Comparison of ENCODE assay signal across 8 mouse cellular contexts in the genomic region with DNA sequence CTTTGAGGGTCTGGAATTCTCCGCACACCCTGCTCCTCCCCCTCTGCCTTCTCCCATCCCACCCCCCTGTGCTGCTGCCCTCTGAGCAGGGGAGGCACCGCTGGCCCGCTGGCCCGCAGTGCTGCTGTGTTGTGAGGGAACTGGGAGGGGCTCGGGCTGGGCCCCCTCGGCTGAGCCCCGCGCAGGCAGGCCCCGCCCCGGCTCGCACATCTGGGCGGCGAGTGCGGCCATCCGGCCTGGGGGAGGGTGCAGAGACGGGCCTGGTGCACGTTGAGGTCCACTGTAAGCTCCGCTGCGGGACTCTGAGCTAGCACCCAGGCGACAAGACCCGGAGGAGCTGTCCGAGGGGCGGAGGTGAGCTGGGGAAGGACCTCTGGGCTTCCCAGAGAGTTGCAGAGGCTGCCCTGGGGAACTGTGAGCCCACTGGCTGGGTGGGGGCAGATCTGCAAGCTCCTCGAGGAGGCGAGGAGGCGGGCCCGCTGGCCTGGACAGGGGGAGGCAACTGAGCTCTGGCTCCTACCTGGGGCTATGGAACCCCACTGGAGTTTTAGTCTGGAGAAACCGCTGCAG. TPM values are rescaled to one million over a fixed set of nuclear protein-coding genes. Genes with fewer than 3 reads are reported as not detected.
DNase-seq lines count a peak whose midpoint lies in the region; ATAC-seq lines count a peak whose summit lies in the region.

A gene (plus strand): TSS at position 120 of the 570 bp plus-strand sequence.

- H3K4me3 ChIP-seq in erythroblast, embryonic 14.5 days (replicated peaks), result peak within 1 kb of the TSS; percentile 62
- H3K4me3 ChIP-seq in forebrain, embryonic 10.5 days, result peak within 1 kb of the TSS; percentile 65
- H3K4me3 ChIP-seq in heart, embryonic 16.5 days (ENCODE audit: low read length), result peak within 1 kb of the TSS; percentile 71
- H3K4me3 ChIP-seq in stomach, embryonic 16.5 days (replicated peaks; ENCODE audit: low read length), result peak within 1 kb of the TSS; percentile 73

- no peak for ATAC-seq in erythroblast, adult 5-6 weeks (replicated peaks; ENCODE audit: low FRiP score, poor library complexity, severe bottlenecking)
- ATAC-seq in heart, embryonic 16.5 days (replicated peaks; ENCODE audit: extremely low read depth, insufficient read depth, low FRiP score), result peak; percentile 96
- ATAC-seq in megakaryocyte, adult 5-6 weeks (ENCODE audit: poor library complexity, severe bottlenecking), result peak; percentile 43; the same call in 1 of the 2 replicates
- ATAC-seq in stomach, embryonic 16.5 days (ENCODE audit: insufficient read depth, low FRiP score), result peak; percentile 94

- H3K9me3 ChIP-seq in erythroblast, embryonic 14.5 days (ENCODE audit: control insufficient read depth, low read length), result no peaks in the 10 kb centered on the region
- no peaks in the 10 kb centered on the region for H3K9me3 ChIP-seq in forebrain, embryonic 10.5 days
- no peaks in the 10 kb centered on the region for H3K9me3 ChIP-seq in heart, embryonic 16.5 days (replicated peaks; ENCODE audit: control insufficient read depth, low read length)
- no peaks in the 10 kb centered on the region for H3K9me3 ChIP-seq in stomach, embryonic 16.5 days (replicated peaks; ENCODE audit: control insufficient read depth, low read length)

- H3K4me1 ChIP-seq in erythroblast, embryonic 14.5 days (ENCODE audit: control insufficient read depth), result peaks cover 80% of the 10 kb centered on the region
- peaks cover 37% of the 10 kb centered on the region for H3K4me1 ChIP-seq in forebrain, embryonic 10.5 days
- H3K4me1 ChIP-seq in heart, embryonic 16.5 days (ENCODE audit: control insufficient read depth, insufficient read depth, low read length), result peaks cover 13% of the 10 kb centered on the region; the same call in 1 of the 2 replicates
- H3K4me1 ChIP-seq in stomach, embryonic 16.5 days (ENCODE audit: control insufficient read depth, insufficient read depth, low read length), result peaks cover 25% of the 10 kb centered on the region

- H3K27me3 ChIP-seq in erythroblast, embryonic 14.5 days (ENCODE audit: control insufficient read depth), result peaks cover 45% of the 10 kb centered on the region
- H3K27me3 ChIP-seq in forebrain, embryonic 10.5 days (ENCODE audit: poor library complexity, severe bottlenecking), result peaks cover 28% of the 10 kb centered on the region
- no peaks in the 10 kb centered on the region; the same call in 1 of the 2 replicates for H3K27me3 ChIP-seq in heart, embryonic 16.5 days (ENCODE audit: control insufficient read depth, insufficient read depth, low read length)
- H3K27me3 ChIP-seq in stomach, embryonic 16.5 days (ENCODE audit: control insufficient read depth, insufficient read depth, low read length), result no peaks in the 10 kb centered on the region

- peak within 1 kb of the TSS; percentile 87 for H3K9ac ChIP-seq in heart, embryonic 16.5 days (ENCODE audit: low read length)
- H3K9ac ChIP-seq in stomach, embryonic 16.5 days (ENCODE audit: low read length), result peak within 1 kb of the TSS; percentile 87

- peak within 1 kb of the TSS; percentile 89 for H3K4me2 ChIP-seq in heart, embryonic 16.5 days (ENCODE audit: low read depth, low read length)
- H3K4me2 ChIP-seq in stomach, embryonic 16.5 days (ENCODE audit: low read depth, low read length), result peak within 1 kb of the TSS; percentile 68

- under 1% methylated on average over 28 of the region's 28 CpGs for WGBS in forebrain, embryonic 10.5 days
- under 1% methylated on average over 28 of the region's 28 CpGs for WGBS in heart, embryonic 16.5 days
- 2% methylated on average over 28 of the region's 28 CpGs for WGBS in stomach, embryonic 16.5 days

- peak within 1 kb of the TSS; percentile 91 for H3K27ac ChIP-seq in forebrain, embryonic 10.5 days
- peak within 1 kb of the TSS; percentile 73 for H3K27ac ChIP-seq in heart, embryonic 16.5 days (ENCODE audit: low read length)
- peak within 1 kb of the TSS; percentile 85 for H3K27ac ChIP-seq in stomach, embryonic 16.5 days (ENCODE audit: low read length)

- peaks cover 8% of the 10 kb centered on the region for H3K36me3 ChIP-seq in erythroblast, embryonic 14.5 days (ENCODE audit: control insufficient read depth)
- H3K36me3 ChIP-seq in forebrain, embryonic 10.5 days (replicated peaks), result 0 out of 2 replicates have a peak, but pooled peaks cover 3% of the 10 kb centered on the region
- no peaks in the 10 kb centered on the region for H3K36me3 ChIP-seq in heart, embryonic 16.5 days (ENCODE audit: control insufficient read depth, insufficient read depth)
- H3K36me3 ChIP-seq in stomach, embryonic 16.5 days (ENCODE audit: control insufficient read depth, insufficient read depth, low read length), result no peaks in the 10 kb centered on the region

- DNase-seq in forebrain, embryonic 10.5 days (ENCODE audit: extremely low spot score, low spot score), result peak; percentile 71
- DNase-seq in kidney, postnatal 14 days, result peak; percentile 79
- DNase-seq in frontal cortex, postnatal 25 days (ENCODE audit: low spot score in 2 of 2), result no peak

RNA-seq across cellular contexts. Expression of the gene that starts here (rescaled TPM):
- polyA plus RNA-seq in erythroblast, embryonic 14.5 days (2012), result 0.18 and 0.20 TPM in 2 replicates
- not detected in 2 replicates for total RNA-seq in erythroblast, adult 5-6 weeks (2015; ENCODE audit: low replicate concordance)
- total RNA-seq in erythroblast, adult 5-6 weeks (2017; ENCODE audit: low replicate concordance), result 0.14 TPM in 1 of 2 replicates, not detected in the other
- 8.4 and 8.7 TPM in 2 replicates for polyA plus RNA-seq in forebrain, embryonic 10.5 days (2016; fragmentation: Nextera tagmentation; extraction: Ambion mirVana)
- polyA plus RNA-seq in heart, embryonic 16.5 days (2015; fragmentation: Nextera tagmentation; extraction: Ambion mirVana), result 11.6 and 12.8 TPM in 2 replicates
- total RNA-seq in megakaryocyte, adult 5-6 weeks (2015), result not detected in 2 replicates
- total RNA-seq in megakaryocyte, adult 5-6 weeks (2017), result not detected in 2 replicates
- polyA plus RNA-seq in stomach, embryonic 16.5 days (2015; fragmentation: Nextera tagmentation; extraction: Ambion mirVana), result 25.0 TPM in 2 replicates

Comparison
In these comparisons a context has a peak if more than half of its experiments do, and no peak if none do; other contexts are left out.
1. Peak in ATAC-seq in megakaryocyte, adult 5-6 weeks; RNA of the gene not detected or under 1 TPM.
2. DNase-seq: peak in forebrain, embryonic 10.5 days (single experiment) and kidney, postnatal 14 days (single experiment); none in frontal cortex, postnatal 25 days (0 of 2).
3. Peak in every context shown above with its lines, with median percentiles within 50 percentile points of each other: H3K4me3 ChIP-seq and H3K27ac ChIP-seq.